Mouse (Mus musculus) ovary, adult 18-20 months (tissue): ENCODE measurements around the gene Slc41a3.

Experiments
- DNase-seq: peaks from one replicate; pipeline ENCODE4 v3.0.0; 2022; ENCODE audit warnings: low spot score, mixed read lengths

Slc41a3 gene

GRCm38 (mm10) chr6:90683831-90684532 is 79.5 kb downstream of the Slc41a3 start:
- no peak for DNase-seq

GRCm38 (mm10) chr6:90686812-90687211 is 82.3 kb downstream of the Slc41a3 start:
- no peak for DNase-seq

- DNase-seq, result no peak
Observed at GRCm38 (mm10) chr6:90688003-90688402, 83.5 kb downstream of the Slc41a3 start.

- DNase-seq, result no peak
Observed at GRCm38 (mm10) chr6:90688742-90689141, 84.2 kb downstream of the Slc41a3 start.

GRCm38 (mm10) chr6:90689500-90689899 is 85.0 kb downstream of the Slc41a3 start:
- no peak for DNase-seq

GRCm38 (mm10) chr6:90691935-90692334 is 87.4 kb downstream of the Slc41a3 start:
- peak; percentile 30 for DNase-seq

GRCm38 (mm10) chr6:90692404-90692803 is 87.9 kb downstream of the Slc41a3 start:
- no peak for DNase-seq

GRCm38 (mm10) chr6:90695754-90696153 is 91.2 kb downstream of the Slc41a3 start:
- no peak for DNase-seq
